Mouse (Mus musculus) kidney, adult 9 months (tissue): ENCODE measurements around the gene Kcnc4.

ENCODE experiments used
- DNase-seq: peaks from one replicate; pipeline ENCODE4 v3.0.0; 2022

Gene Kcnc4

DNA sequence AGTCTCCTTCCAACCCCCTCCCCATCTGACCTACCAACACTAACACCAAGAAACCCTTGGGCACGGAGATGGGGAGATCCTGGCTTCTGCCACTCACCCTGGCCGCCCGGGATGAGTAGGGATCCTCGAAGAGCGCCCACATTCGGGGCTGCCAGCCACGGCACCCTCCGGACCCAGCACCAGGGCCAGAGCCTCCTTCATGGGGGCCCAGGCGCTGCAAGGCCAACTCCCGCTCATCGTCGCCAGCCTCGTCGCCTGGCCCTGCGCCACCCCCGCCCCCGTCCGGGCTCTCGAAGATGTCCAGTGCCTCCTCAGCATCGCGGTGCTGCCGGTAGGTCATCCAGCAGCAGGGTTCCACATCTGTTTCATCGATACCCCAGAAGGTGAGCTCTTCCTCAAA is 1.2 kb downstream of the Kcnc4 start:
- DNase-seq: no peak

DNA sequence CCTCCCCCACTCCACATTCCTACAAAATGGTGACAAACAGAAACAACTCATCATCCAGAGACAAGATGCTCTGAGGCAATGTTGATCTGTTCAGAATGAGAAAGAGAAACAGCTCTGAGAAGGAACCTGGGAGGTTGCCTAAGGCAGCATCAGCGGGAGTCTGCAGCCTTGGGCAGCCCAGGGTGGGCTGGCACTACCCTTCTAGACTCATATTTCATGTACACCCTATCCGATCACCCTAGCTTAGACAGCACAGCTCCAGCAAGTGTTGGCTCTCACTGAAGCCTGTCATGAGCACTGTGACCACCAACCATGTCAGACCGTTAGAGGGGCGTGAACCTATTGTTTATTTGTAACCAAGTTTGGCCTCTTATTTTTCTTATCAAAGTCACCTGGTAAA is 5.1 kb downstream of the Kcnc4 start:
- DNase-seq: no peak

DNA sequence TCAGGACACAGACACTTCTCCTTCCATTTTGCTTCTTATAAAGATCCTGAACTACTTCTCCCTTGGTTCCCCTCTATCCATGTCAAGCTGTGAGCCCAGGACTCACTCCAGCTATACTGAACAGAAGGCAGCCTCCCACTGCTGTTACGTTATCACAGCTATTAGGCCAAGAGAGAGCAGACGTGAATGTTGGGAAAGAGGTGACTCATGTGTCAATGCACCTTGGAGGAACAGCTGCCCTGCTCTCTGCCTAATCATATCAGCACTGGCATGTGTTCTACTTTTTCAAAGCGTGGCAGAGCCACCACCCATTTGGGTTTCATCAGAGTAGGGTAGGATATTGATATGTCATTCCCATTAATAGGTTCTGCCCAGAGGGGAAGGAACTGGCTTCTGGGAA is 12.5 kb downstream of the Kcnc4 start:
- no peak for DNase-seq

DNA sequence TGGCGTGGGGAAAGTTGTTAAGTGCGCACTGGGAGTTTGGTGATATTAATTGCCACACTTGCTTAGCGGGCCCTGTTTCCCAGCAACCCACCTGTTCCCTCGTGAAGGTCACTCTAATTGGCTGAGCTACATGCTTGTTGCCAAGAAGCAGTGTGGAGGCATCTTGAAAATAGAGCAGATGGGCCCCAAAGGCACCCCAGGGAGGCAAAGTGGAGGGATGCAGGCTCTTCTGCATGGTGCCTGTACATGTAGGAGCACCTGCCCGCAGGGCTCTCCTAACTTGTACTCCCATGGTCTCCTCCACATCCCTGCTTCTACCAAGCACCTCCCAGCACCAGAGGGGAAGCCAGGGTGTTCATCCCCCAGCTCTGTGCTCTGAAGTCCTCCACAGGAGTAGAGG is 15.5 kb downstream of the Kcnc4 start:
- DNase-seq: no peak

DNA sequence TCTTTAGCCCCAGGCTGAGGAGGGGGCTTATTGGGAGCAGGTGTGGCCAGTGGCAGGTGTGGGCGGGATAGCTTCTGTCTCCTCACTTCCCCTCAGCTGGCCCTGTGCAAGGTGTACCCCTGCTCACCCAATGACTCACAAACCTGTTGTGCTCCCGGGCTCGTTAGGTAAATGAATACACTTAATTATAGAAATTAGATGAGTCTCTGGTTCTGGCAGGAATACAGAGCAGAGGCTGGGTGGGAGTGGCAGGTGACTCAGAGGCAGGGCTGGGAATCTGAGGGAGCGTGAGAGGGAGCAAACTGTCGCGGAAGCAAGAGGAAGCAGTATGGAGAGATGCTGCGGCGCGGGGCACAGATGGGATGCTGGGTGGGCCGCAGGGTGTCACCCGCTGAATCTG is 17.2 kb downstream of the Kcnc4 start:
- DNase-seq: no peak

DNA sequence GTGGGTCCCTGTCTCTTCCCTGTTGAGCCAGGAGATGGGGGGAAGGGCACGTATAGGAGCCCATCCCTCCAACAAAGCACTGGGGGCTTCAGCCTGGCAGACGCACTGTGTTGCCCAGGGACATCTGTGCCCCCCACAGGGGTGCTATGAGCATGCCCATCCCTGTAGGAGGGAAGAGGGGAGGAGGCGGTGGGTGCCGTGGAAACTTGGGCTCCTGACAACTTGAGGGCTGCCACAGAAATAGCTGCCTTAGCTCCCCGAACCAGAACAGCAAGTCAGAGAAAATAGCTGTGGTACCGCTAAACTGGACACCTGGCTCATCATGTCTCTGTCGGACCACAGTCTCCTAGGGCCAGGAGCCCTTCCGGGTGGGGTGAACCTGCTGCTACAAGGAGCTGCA is 18.0 kb downstream of the Kcnc4 start:
- DNase-seq: no peak

DNA sequence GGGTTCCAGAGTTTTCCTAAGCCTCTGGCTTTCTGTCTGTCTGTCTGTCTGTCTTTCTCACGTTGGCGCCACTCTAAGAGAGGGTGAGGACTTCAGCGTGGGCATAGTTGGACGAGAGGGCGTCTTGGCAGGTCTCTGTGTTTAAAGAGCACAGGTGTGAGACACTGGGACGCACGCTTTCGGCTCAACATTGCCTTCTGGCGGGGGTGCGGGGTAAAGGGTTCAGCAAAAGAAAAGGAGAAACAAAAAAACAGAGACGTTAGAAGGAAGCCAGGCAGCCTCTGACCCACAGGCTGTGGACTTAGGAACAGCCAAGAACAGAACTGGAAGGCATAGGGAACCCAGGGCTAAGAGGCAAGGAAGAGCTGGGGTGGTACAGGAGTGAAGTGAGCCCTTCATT is 20.1 kb downstream of the Kcnc4 start:
- no peak for DNase-seq

DNA sequence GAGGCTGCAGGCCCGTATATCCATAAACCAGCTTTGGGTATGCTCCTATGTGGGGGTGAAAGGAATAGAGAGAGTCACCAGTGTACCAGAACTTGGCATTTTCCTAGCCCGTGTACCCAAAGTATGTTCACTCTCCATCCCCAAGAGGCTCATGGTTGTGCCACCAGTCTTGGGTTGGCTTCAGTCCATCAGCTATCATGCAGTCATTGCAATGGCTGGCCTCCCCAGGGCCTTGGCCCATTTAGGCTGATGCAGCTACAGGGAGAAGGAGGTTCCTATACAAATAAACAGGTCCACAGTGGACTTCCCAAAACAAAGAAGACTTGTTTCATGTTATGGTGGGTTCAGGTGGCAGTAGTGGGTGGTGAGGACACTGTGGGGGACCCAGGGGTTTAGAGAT is 21.7 kb downstream of the Kcnc4 start:
- DNase-seq: no peak

DNA sequence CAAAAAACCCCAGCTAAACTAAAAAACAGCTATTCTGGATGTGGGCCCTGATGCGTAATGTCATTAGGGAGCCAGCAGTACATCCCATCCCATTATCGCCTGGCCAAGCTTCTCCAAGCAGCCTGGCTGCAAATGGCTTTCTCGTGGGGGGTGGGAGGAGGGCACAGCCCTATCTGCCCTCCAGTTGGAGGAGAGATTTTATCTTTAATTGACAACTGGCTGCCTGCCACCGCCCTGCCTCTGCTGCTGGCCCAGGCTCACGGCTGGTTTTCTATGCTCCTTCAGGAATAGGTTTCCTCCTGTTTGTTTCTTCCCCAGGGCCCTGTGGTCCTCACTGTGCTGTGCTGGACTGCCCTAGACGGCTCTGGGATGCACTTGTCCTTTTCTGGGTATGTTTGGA is 22.9 kb downstream of the Kcnc4 start:
- no peak for DNase-seq

DNA sequence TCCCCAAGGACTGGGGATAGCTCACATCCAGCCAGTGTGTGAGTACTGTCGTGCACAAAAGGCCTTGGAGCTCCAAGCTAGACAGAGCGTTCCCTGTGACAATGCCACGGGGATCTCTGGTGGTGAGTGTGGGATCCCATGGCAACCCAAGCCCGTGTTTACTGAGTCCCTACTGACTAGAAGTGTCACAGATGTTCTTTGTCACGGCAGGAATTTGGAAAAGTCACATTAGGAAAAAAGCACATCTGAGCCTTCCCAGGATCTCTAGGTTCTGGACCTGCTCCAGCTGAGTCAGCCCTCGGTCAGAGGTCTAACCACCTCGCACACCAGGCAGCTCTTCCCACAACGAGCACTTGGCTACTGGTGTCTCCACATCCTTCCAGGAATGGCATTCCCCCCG is 25.7 kb downstream of the Kcnc4 start:
- DNase-seq: no peak

DNA sequence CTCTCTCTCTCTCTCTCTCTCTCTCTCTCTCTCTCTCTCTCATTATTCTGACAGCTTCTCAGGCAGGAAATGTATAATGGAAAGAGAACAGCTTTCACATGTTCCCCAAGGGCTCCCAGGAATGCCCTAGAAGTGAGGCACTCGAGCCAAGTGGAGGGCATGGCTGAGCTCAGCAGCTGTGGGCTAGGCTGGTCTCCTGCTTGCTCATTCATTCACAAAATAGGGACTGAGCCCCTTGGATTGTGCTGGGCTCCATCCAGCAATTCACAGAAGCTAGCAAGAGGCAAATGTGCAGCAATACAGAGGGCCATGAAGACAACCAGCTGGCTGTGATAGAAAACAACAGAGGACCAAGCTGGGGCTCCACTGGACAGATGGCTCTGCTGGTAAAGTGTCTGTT is 28.1 kb downstream of the Kcnc4 start:
- no peak for DNase-seq

DNA sequence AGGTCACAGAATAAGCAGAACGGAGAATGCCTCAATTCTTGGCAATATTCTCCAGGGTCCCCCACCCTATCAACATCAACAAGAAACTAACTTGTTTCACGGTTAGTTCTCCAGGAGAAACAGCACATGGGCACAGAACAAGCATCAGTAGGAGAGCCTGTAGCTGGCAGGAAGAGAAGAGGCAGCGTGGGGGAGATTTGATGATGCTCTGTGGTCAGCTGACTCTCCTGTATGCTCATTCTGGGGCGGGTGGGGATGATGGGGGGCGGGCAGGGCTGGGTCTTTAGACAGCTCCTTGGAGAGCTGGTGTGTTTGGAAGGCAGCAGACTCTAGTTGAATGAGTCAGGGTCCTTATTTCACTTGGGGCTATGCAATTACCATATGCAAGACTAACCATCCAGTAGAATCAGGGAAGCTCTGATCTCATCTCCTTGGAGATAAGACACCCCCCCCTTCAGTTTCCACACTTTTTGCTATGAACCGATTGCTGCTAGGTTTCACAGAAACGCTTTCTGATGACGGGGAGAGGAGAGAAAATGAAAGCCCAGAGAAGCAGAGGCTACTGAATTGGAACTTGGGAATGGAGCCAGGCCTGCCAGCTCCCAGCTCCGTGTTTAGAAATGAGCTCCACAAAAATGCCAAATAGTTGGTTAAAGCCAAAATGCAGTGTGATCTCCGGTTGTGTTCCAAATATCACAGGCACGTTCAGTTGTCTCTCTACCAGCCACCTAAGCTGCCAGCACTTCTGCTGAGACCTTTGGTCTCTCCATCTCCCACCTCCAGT is 34.9 kb downstream of the Kcnc4 start:
- no peak for DNase-seq

DNA sequence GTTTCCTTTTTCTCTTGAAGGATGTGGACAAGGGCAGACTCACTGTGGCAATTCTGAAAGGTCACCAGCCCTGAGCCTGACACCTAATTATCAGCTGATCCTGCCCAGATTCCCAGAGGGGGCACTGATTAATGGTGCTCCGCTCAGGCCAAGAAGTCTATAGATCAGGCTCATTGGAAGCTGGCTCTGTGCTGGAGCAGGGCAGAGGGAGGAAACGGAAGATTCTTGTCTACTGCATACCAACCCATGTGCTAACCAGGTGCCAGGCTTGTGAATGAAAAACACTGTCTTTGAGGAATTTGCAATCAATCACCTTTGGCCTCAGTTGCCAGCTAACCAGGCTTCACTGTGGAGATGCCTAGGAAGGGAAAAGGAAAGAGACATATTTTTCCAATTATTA is 39.2 kb downstream of the Kcnc4 start:
- DNase-seq: no peak

DNA sequence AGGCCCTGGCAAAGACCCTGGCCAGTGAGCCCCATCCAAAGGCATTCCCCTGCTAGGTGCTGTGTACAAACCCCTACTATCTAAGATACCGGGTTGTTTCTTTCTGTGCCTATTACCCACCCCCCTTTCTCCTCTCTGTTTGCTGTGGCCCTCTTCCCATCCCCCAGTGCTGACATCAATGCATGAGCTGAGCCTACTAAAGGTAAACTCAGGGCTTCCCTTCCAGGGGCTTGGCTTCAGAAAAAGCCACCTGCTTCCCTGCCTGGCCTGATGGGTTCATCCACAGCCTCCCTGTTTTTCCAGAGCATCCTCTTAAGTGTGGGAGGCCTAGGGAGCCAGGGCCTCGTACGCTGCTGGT is 42.1 kb downstream of the Kcnc4 start:
- no peak for DNase-seq

DNA sequence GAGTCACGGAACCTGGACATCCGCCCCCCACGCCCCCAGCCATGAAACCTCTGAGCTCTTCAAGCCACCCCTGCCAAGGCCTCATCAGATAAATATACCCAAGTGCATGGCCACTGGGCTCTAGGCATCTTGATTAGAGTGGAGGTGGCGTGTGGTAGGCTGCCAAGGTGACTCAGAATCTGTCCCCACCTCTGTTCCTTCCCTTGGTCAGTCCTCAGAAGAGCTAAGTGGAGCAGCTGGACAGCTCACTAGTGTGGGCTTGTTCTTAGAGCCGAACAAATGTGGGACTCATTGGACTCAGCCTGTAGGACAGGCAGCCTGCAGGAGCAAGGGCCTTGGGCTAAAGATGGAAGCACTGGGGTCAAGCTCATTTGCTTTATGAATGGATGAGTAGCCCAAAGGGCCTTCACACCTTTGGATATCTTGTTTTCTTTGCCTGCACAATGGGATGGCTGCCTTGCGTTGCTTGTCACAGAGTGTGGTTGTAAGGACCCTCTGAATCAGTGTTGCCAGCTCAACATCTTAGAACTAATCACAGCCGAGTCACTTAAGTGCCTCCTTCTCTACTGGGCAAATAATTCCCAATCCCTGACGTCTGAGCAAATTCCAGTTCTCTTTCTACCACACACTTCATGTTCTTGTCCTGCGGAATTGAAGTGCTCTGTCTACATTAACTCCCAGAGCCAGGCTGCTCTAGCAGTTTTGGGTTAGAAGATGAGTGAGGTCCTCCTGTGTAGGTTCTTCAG is 42.6 kb downstream of the Kcnc4 start:
- no peak for DNase-seq

DNA sequence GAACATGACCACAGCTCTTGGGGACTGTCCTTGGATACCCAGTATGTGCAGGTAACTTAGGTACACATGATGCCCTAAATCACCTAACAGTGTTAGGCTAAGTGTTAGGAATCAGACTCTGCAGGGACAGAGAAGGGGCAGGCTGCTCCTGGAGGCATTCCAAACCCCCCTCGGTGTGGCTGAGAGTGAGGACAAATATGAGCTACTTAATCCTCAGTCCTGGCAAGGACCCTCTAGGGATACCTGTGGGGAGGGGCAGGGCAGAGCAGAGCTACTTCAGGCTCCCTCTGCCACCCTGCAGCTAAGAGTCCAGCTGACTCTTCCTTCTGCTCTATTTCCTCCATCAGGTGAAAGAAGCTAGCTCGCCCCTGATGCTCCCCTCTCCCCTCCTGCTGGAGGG is 46.3 kb downstream of the Kcnc4 start:
- DNase-seq: no peak

DNA sequence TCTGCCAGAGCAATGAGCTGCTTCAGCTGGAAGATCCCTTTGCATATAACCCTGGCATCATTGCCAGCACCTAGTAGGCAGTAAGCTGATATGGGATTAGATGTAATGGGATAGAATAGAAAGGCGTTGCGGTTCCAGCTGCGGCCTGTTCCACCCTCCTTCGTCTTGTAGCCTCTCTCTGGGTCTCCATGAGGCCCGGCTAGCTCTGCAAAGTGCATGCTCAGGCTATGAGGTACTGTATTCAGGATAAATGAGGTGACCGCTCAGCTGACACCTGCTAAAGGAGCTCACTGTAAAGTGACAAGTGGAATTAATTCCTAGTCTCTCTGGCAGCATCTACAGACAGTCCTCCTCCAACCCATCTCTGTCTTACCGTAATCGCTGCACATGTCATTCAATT is 46.8 kb downstream of the Kcnc4 start:
- no peak for DNase-seq

DNA sequence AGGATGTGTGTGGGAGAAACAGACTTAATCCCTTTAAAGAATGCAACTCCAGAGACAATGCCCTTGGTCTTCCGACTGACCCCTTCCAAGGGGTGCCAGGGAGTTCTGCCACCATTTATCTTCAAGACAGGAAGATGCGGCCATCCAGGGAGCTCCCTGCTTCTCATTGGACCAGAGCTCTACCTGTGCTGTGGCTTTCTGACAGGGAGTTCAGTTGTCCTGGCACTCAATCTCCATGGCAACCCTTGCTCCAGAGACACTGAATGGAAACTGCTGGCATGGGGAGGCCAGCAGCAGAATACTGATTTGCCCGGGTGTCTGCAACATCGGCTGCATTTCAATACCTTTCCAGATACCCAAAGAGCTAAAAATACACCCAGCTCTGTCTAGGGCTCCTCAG is 47.7 kb downstream of the Kcnc4 start:
- DNase-seq: no peak

DNA sequence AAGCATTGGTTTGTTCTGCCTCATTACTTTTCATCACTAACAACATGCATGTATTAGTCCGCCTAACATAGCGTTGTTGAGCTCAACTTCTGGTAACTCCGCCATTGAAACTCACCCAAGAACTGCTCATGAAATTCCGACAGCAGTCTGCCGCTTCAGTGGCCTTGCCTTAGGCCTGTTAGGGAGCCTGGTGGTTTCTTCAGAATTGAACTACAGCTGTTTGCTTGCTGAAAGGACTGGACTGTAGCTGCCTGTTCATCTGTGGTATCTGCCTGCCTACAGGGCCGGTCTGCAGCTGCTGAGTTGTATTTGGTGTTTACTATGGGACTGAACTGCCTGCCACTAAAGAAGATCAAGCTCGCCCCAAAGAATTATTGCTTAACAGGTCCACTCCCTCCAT is 58.0 kb downstream of the Kcnc4 start:
- no peak for DNase-seq

DNA sequence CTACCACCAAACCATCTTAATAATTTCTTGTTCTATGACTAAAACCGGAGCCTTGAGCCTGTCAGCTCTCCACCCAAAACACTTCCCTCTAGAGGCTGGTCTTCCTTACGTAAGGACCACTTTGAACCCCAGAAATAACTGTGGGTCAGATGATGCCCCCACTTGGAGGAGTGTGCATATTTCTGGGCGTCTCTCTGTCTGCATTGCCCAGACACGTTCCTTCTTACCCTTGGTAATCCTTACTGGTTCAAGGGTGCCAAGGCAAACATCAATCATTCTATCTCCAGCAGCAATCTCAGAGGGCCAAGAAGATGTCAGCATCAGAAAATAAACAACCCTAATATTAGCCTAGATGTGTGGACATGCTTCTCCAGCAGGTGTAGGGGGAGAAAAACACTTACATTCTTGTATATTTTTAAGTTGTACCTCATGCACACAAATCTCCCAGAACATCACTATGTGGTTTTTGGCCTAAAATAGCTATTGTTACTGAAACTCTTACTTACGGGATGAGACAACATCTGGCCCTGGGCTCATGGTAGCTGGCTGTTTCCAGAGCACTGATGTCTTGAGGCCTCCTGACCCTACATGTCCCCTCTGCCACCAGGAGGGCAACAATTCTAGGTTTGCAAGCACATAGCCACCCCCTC is 59.2 kb downstream of the Kcnc4 start:
- no peak for DNase-seq

DNA sequence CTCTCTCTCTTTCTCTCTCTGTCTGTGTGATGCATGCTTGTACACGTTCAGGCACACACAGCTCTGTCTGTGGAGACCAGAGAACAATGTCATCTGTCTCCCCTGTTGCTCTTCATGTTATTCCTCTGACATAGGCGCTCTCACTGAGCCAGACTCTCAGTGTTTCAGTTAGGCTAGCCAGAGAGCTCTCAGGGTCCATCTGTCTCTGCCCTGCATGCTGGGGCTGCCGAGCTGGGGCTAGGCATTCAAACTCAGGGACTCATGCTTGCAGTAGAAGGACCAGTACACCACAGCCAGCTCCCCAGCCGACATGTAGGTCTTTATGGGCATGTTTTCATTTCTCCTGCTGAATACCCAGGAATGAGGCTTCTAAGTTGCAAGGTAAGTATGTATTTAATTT is 68.2 kb downstream of the Kcnc4 start:
- no peak for DNase-seq
